Mouse (Mus musculus): ENCODE results near the gene Shld2. TPM values are rescaled to one million over a fixed set of nuclear protein-coding genes. Genes with fewer than 3 reads are reported as not detected.

The Shld2 gene
- polyA plus RNA-seq, 1 experiment from 2014 or later = 11.8 TPM

GRCm38 (mm10) chr14:34252470-34253145 lies 57.7 kb downstream of the Shld2 start:
- no peak overlapping the region for H3K27ac ChIP-seq
- no peak for ATAC-seq (replicated peaks; ENCODE audit: low FRiP score, low read depth)
- 61% methylated on average over 6 of the region's 6 CpGs for WGBS
- no peaks in the 10 kb centered on the region for H3K4me1 ChIP-seq (replicated peaks; ENCODE audit: insufficient read depth, low read length)
- H3K27me3 ChIP-seq (ENCODE audit: insufficient read depth, low read length) = no peaks in the 10 kb centered on the region
- no peak overlapping the region for H3K4me3 ChIP-seq (replicated peaks; ENCODE audit: low read depth, low read length)
- DNase-seq (ENCODE audit: low spot score) = no peak
- no peaks in the 10 kb centered on the region for H3K36me3 ChIP-seq (ENCODE audit: insufficient read depth, low read length)
- H3K9ac ChIP-seq (ENCODE audit: low read depth, low read length) = no peak overlapping the region
- H3K9me3 ChIP-seq (replicated peaks; ENCODE audit: low read length) = no peaks in the 10 kb centered on the region
- H3K4me2 ChIP-seq (ENCODE audit: low read length) = no peak overlapping the region
- no peak for TF ChIP-seq CTCF (IDR thresholded peaks at IDR 0.05; ENCODE audit: low read depth)

- H3K4me1 ChIP-seq (replicated peaks; ENCODE audit: insufficient read depth, low read length) = no peaks in the 10 kb centered on the region
- no peaks in the 10 kb centered on the region for H3K36me3 ChIP-seq (ENCODE audit: insufficient read depth, low read length)
- no peaks in the 10 kb centered on the region for H3K27me3 ChIP-seq (ENCODE audit: insufficient read depth, low read length)
Measured at GRCm38 (mm10) chr14:34240676-34241075, 69.6 kb downstream of the Shld2 start.

DNA sequence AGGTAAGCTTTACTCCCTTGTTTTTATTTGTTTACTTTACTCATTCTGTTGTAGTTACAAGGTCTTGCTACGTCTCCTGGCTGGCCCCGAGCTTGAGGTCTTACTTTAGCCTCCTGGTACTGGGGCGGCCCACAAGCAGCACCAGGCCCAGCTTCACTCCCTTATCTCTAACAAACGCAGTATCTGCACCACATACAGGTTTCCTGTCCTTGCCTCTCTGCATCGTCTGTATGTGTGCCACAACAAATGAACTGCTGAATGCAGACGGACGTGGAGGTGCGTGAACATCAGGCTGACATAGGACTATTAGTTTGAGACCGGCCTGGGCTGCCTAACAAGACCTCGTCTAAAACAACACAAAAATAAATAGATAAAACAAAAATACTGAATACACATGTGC lies 70.0 kb downstream of the Shld2 start:
- H3K36me3 ChIP-seq (ENCODE audit: insufficient read depth, low read length) = no peaks in the 10 kb centered on the region
- ATAC-seq (replicated peaks; ENCODE audit: low FRiP score, low read depth) (no peak), DNase-seq (ENCODE audit: low spot score) (no peak)
- no peak overlapping the region for H3K27ac ChIP-seq
- no peaks in the 10 kb centered on the region for H3K9me3 ChIP-seq (replicated peaks; ENCODE audit: low read length)
- no peak overlapping the region for H3K9ac ChIP-seq (ENCODE audit: low read depth, low read length)
- H3K4me2 ChIP-seq (ENCODE audit: low read length) = no peak overlapping the region
- H3K4me3 ChIP-seq (replicated peaks; ENCODE audit: low read depth, low read length) = no peak overlapping the region
- 80% methylated on average over 10 of the region's 10 CpGs for WGBS
- H3K4me1 ChIP-seq (replicated peaks; ENCODE audit: insufficient read depth, low read length) = no peaks in the 10 kb centered on the region
- TF ChIP-seq CTCF (IDR thresholded peaks at IDR 0.05; ENCODE audit: low read depth) = no peak
- no peaks in the 10 kb centered on the region for H3K27me3 ChIP-seq (ENCODE audit: insufficient read depth, low read length)

More at GRCm38 (mm10) chr14:34240676-34241075, 69.6 kb downstream of the Shld2 start:
- Histone ChIP-seq H3K9ac (ENCODE audit: low read depth, low read length) (no peak overlapping the region), H3K27ac (no peak overlapping the region), H3K4me2 (ENCODE audit: low read length) (no peak overlapping the region), H3K9me3 (replicated peaks; ENCODE audit: low read length) (no peaks in the 10 kb centered on the region), H3K4me3 (replicated peaks; ENCODE audit: low read depth, low read length) (no peak overlapping the region)
- TF ChIP-seq CTCF (IDR thresholded peaks at IDR 0.05; ENCODE audit: low read depth) = no peak
- no peak for DNase-seq (ENCODE audit: low spot score)
- 68% methylated on average over 6 of the region's 6 CpGs for WGBS
- ATAC-seq (replicated peaks; ENCODE audit: low FRiP score, low read depth) = no peak

DNA sequence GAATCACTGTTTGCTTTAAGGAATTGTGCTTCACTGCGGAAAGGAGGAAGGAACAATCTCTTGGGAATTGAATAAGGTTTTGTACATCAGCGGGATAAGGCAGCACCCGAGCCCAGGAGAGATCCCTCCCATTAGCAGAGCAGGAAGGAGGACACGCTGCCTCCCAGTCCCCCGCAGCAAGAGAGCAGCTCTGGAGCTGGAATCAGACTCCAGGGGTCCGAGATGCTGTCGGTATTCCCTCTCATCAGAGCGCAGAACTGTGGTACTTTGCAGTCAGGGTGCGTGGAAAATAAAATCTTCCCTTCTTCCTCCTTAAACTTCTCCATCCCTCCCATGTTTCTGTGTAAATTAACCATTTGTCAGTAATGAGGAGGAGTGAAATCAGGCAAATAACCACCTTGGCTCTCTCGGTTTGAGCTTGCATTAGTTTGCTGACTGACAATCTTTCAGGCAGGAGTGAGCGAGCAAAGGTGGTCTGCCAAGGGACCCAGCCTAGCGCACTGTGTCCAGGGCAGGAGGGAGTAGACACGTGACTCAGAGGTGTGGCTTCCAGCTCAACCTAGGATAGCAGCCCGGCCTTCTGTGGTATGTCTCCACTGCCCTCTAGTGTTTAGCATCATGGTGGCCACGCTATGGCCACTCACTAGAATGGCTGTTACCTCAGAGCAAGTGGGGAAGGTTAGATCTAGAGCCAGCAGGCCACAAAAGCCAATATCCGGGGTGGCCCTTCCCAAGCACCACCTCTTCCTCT lies 75.5 kb downstream of the Shld2 start:
- Histone ChIP-seq H3K4me2 (ENCODE audit: low read length) (peak overlapping the region; percentile 54), H3K9ac (ENCODE audit: low read depth, low read length) (peak overlapping the region; percentile 38), H3K27ac (no peak overlapping the region), H3K9me3 (replicated peaks; ENCODE audit: low read length) (no peaks in the 10 kb centered on the region), H3K27me3 (ENCODE audit: insufficient read depth, low read length) (no peaks in the 10 kb centered on the region), H3K36me3 (ENCODE audit: insufficient read depth, low read length) (no peaks in the 10 kb centered on the region), H3K4me3 (replicated peaks; ENCODE audit: low read depth, low read length) (peak overlapping the region; percentile 10), H3K4me1 (replicated peaks; ENCODE audit: insufficient read depth, low read length) (no peaks in the 10 kb centered on the region)
- ATAC-seq (replicated peaks; ENCODE audit: low FRiP score, low read depth) = peak; percentile 97
- peak; percentile 96 for DNase-seq (ENCODE audit: low spot score)
- TF ChIP-seq CTCF (IDR thresholded peaks at IDR 0.05; ENCODE audit: low read depth) = peak; percentile 96
- WGBS = 4% methylated on average over 16 of the region's 16 CpGs

- Histone ChIP-seq H3K4me1 (replicated peaks; ENCODE audit: insufficient read depth, low read length) (no peaks in the 10 kb centered on the region), H3K9ac (ENCODE audit: low read depth, low read length) (no peak overlapping the region), H3K9me3 (replicated peaks; ENCODE audit: low read length) (no peaks in the 10 kb centered on the region), H3K4me3 (replicated peaks; ENCODE audit: low read depth, low read length) (no peak overlapping the region), H3K27me3 (ENCODE audit: insufficient read depth, low read length) (no peaks in the 10 kb centered on the region), H3K27ac (no peak overlapping the region), H3K36me3 (ENCODE audit: insufficient read depth, low read length) (no peaks in the 10 kb centered on the region), H3K4me2 (ENCODE audit: low read length) (no peak overlapping the region)
- TF ChIP-seq CTCF (IDR thresholded peaks at IDR 0.05; ENCODE audit: low read depth) = no peak
- ATAC-seq (replicated peaks; ENCODE audit: low FRiP score, low read depth) (no peak), DNase-seq (ENCODE audit: low spot score) (no peak)
- 79% methylated on average over 4 of the region's 4 CpGs for WGBS
Measured at GRCm38 (mm10) chr14:34233846-34234245, 76.4 kb downstream of the Shld2 start.

GRCm38 (mm10) chr14:34232866-34233680 lies 77.2 kb downstream of the Shld2 start:
- ATAC-seq (replicated peaks; ENCODE audit: low FRiP score, low read depth) = no peak

More at GRCm38 (mm10) chr14:34232866-34233680, 77.2 kb downstream of the Shld2 start:
- Histone ChIP-seq H3K9me3 (replicated peaks; ENCODE audit: low read length) (no peaks in the 10 kb centered on the region), H3K27me3 (ENCODE audit: insufficient read depth, low read length) (no peaks in the 10 kb centered on the region), H3K9ac (ENCODE audit: low read depth, low read length) (no peak overlapping the region), H3K4me2 (ENCODE audit: low read length) (no peak overlapping the region), H3K36me3 (ENCODE audit: insufficient read depth, low read length) (no peaks in the 10 kb centered on the region), H3K27ac (no peak overlapping the region), H3K4me1 (replicated peaks; ENCODE audit: insufficient read depth, low read length) (no peaks in the 10 kb centered on the region), H3K4me3 (replicated peaks; ENCODE audit: low read depth, low read length) (no peak overlapping the region)
- TF ChIP-seq CTCF (IDR thresholded peaks at IDR 0.05; ENCODE audit: low read depth) = no peak
- peak; percentile 25 for DNase-seq (ENCODE audit: low spot score)
- WGBS = 80% methylated on average over 9 of the region's 9 CpGs
